In genomic region chr5:76274977-76275376, GRCm38 (mm10) we compare ENCODE assay signal across 30 mouse cellular contexts. TPM values are rescaled to one million over a fixed set of nuclear protein-coding genes. Genes with fewer than 3 reads are reported as not detected.
"Had no signal": no experiment of that assay in that cellular context is flagged by ENCODE, and none has a peak within 500 bp of the region (broad histone marks: within the 10 kb centered on the region; RNA-seq: fewer than 3 reads in every experiment).

No protein-coding gene starts in this region.

- DNase-seq: kidney, adult 2 months; kidney, postnatal 25 days; left cerebral cortex, postnatal 4 days; lung, adult 18-20 months; lung, postnatal 10 days; lung, postnatal 36 days; midbrain, embryonic 14.5 days; retina, postnatal 1 day; right cerebral cortex, postnatal 25 days; spleen, adult 18-20 months; thymus, postnatal 25 days had no signal

- H3K4me1 ChIP-seq: limb, embryonic 12.5 days; limb, embryonic 15.5 days; liver, embryonic 15.5 days; lung, embryonic 15.5 days; neural tube, embryonic 12.5 days; neural tube, embryonic 15.5 days had no signal

- H3K27ac ChIP-seq: kidney, postnatal 0 days; limb, embryonic 12.5 days; limb, embryonic 15.5 days; liver, embryonic 15.5 days; lung, embryonic 15.5 days; neural tube, embryonic 12.5 days; neural tube, embryonic 15.5 days had no signal

- ATAC-seq: intestine, postnatal 0 days had no signal

- H3K27me3 ChIP-seq: limb, embryonic 12.5 days; limb, embryonic 15.5 days; liver, embryonic 15.5 days; lung, embryonic 15.5 days; neural tube, embryonic 12.5 days; neural tube, embryonic 15.5 days had no signal

- H3K4me3 ChIP-seq: limb, embryonic 12.5 days; limb, embryonic 15.5 days; liver, embryonic 15.5 days; lung, embryonic 15.5 days; neural tube, embryonic 12.5 days; neural tube, embryonic 15.5 days had no signal

- H3K9me3 ChIP-seq: limb, embryonic 12.5 days; limb, embryonic 15.5 days; liver, embryonic 15.5 days; lung, embryonic 15.5 days; neural tube, embryonic 12.5 days; neural tube, embryonic 15.5 days had no signal

- H3K4me2 ChIP-seq: limb, embryonic 12.5 days; limb, embryonic 15.5 days; liver, embryonic 11.5 days; liver, embryonic 15.5 days; lung, embryonic 15.5 days; midbrain, embryonic 11.5 days; neural tube, embryonic 12.5 days; neural tube, embryonic 15.5 days had no signal

- H3K9ac ChIP-seq: limb, embryonic 12.5 days; limb, embryonic 15.5 days; liver, embryonic 15.5 days; lung, embryonic 15.5 days; neural tube, embryonic 12.5 days; neural tube, embryonic 15.5 days had no signal

- H3K36me3 ChIP-seq: liver, embryonic 15.5 days; neural tube, embryonic 12.5 days; neural tube, embryonic 15.5 days had no signal

RNA-seq across cellular contexts. Expression of gene Pdcl2, which starts 56.0 kb away (rescaled TPM):
- total RNA-seq: layer of hippocampus, adult 8-10 months; layer of hippocampus, postnatal 14 days; left cerebral cortex, adult 8-10 months; left cerebral cortex, postnatal 14 days; left cerebral cortex, postnatal 4 days; megakaryocyte-erythroid progenitor cell, adult 5-6 weeks had no signal
- polyA plus RNA-seq: intestine, postnatal 0 days; kidney, embryonic 14.5 days; kidney, postnatal 0 days; large intestine, adult 2 months; limb, embryonic 12.5 days; limb, embryonic 15.5 days; liver, embryonic 11.5 days; liver, embryonic 15.5 days; lung, embryonic 15.5 days; midbrain, embryonic 11.5 days; midbrain, embryonic 14.5 days; neural tube, embryonic 12.5 days; neural tube, embryonic 15.5 days; stomach, embryonic 16.5 days; thymus, postnatal 0 days had no signal
